Mouse (Mus musculus) liver, embryonic 14.5 days (tissue): ENCODE data around the gene Olfr218.

Experiments used
- CTCF ChIP-seq: IDR thresholded peaks from 2 replicates; pipeline ENCODE4 v1.5.1; 2016; ENCODE audit warnings: antibody characterized with exemption, low read depth, control low read depth
- EP300 ChIP-seq: IDR thresholded peaks from 2 replicates; pipeline ENCODE4 v1.6.1; 2016; ENCODE audit warnings: antibody characterized with exemption, low read depth

DNA sequence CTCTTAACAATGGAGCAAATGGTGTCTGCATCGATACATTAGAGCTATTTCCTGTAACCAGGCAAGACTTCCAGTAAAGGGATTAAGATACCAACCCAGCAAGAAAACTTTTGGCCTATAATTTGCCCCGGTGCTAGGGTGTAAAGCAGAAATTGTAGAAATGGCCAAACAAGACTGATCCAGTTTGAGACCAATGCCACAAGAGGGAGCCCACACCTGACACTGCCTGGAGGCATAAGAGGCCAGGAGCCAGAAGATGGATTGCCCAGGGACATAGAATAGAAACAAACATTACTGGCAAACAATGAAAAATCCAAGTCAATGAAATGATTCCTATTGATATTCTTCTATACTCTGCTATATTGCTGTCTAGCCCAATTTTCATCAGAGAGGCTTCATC is 1.2 kb upstream of the Olfr218 start:
- no peak for TF ChIP-seq CTCF
- TF ChIP-seq EP300, result no peak
